Mouse (Mus musculus): ENCODE measurements around the gene Brd3os. TPM values are rescaled to one million over a fixed set of nuclear protein-coding genes. Genes with fewer than 3 reads are reported as not detected.
A peak's percentile ranks its signal among the peaks of the same experiment; 100 is the strongest.

Gene Brd3os
- polyA plus RNA-seq, 1 experiment from 2014 or later, result 18.4 TPM

- Histone ChIP-seq H3K27me3 (no peaks in the 10 kb centered on the region), H3K36me3 (replicated peaks) (peaks cover 82% of the 10 kb centered on the region), H3K9ac (no peak overlapping the region), H3K4me3 (replicated peaks) (no peak overlapping the region), H3K27ac (no peak overlapping the region), H3K4me1 (peaks cover 12% of the 10 kb centered on the region), H3K4me2 (no peak overlapping the region), H3K9me3 (no peaks in the 10 kb centered on the region)
- WGBS, result 88% methylated on average over 5 of the region's 5 CpGs
- no peak for ATAC-seq (ENCODE audit: low FRiP score)
Measured at GRCm38 (mm10) chr2:27447782-27448181, 5.7 kb downstream of the Brd3os start.

DNA sequence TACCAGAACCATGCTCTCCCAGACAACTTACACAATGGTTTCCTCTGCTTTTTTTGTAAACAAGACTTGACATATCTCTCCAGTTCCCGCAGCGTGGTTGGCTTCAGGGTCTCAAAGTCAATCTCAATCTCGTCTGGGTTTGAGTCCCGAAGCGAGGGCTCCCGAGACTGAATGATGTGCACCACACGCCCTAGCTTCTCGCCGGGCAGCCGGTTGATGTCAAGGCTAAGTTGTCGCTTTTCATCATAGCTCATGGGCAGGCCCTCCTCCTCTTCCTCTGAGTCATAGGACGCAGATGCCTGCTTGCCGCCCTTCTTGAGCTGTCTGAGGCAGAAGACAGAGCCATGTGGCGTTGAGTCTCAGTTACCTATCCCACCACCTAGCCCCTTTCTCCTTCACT is 8.1 kb downstream of the Brd3os start:
- ATAC-seq (ENCODE audit: low FRiP score), result no peak
- Histone ChIP-seq H3K9ac (no peak overlapping the region), H3K9me3 (no peaks in the 10 kb centered on the region), H3K4me3 (replicated peaks) (no peak overlapping the region), H3K27ac (no peak overlapping the region), H3K27me3 (no peaks in the 10 kb centered on the region), H3K4me1 (no peaks in the 10 kb centered on the region), H3K36me3 (replicated peaks) (peaks cover 96% of the 10 kb centered on the region), H3K4me2 (no peak overlapping the region)
- 94% methylated on average over 14 of the region's 14 CpGs for WGBS

DNA sequence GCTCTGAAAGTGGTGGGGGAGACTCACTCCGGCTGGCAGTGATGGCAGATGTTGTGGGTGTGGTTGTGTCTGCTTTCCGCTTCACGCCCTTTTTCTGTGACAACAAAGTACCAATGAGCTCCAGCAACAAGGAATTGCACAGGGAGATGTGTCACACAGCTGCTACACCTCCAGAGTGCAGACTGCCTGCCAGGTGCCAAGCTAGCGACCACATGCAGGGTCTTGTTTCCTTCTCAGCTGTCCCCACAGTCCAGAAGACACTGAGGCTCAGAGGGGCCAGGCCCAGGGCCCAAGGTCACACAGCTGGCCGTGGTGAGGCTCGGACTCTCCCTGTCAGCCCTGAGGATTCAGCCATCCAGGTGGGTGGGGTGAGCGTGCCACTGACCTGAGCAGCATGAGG is 17.6 kb downstream of the Brd3os start:
- Histone ChIP-seq H3K4me1 (no peaks in the 10 kb centered on the region), H3K9me3 (no peaks in the 10 kb centered on the region), H3K27ac (no peak overlapping the region), H3K4me3 (replicated peaks) (no peak overlapping the region), H3K4me2 (no peak overlapping the region), H3K36me3 (replicated peaks) (peaks cover 100% of the 10 kb centered on the region), H3K27me3 (no peaks in the 10 kb centered on the region), H3K9ac (no peak overlapping the region)
- whole genome bisulfite sequencing, result 84% methylated on average over 7 of the region's 7 CpGs
- ATAC-seq (ENCODE audit: low FRiP score), result no peak

GRCm38 (mm10) chr2:27460163-27460562 is 18.0 kb downstream of the Brd3os start:
- no peak overlapping the region for H3K4me2 ChIP-seq
- no peaks in the 10 kb centered on the region for H3K9me3 ChIP-seq
- no peaks in the 10 kb centered on the region for H3K4me1 ChIP-seq
- no peak for ATAC-seq (ENCODE audit: low FRiP score)
- H3K4me3 ChIP-seq (replicated peaks), result no peak overlapping the region
- 82% methylated on average over 5 of the region's 5 CpGs for WGBS
- H3K9ac ChIP-seq, result no peak overlapping the region
- peaks cover 97% of the 10 kb centered on the region for H3K36me3 ChIP-seq (replicated peaks)
- no peak overlapping the region for H3K27ac ChIP-seq
- no peaks in the 10 kb centered on the region for H3K27me3 ChIP-seq

GRCm38 (mm10) chr2:27460651-27461050 is 18.5 kb downstream of the Brd3os start:
- ATAC-seq (ENCODE audit: low FRiP score), result no peak
- Histone ChIP-seq H3K27me3 (no peaks in the 10 kb centered on the region), H3K4me1 (no peaks in the 10 kb centered on the region), H3K27ac (no peak overlapping the region), H3K36me3 (replicated peaks) (peaks cover 94% of the 10 kb centered on the region), H3K9ac (no peak overlapping the region), H3K4me2 (no peak overlapping the region), H3K4me3 (replicated peaks) (no peak overlapping the region), H3K9me3 (no peaks in the 10 kb centered on the region)
- WGBS, result 74% methylated on average over 9 of the region's 9 CpGs

- Histone ChIP-seq H3K9me3 (no peaks in the 10 kb centered on the region), H3K27ac (no peak overlapping the region), H3K27me3 (no peaks in the 10 kb centered on the region), H3K4me3 (replicated peaks) (no peak overlapping the region), H3K36me3 (replicated peaks) (peaks cover 92% of the 10 kb centered on the region), H3K9ac (no peak overlapping the region), H3K4me2 (no peak overlapping the region), H3K4me1 (no peaks in the 10 kb centered on the region)
- WGBS, result 92% methylated on average over 4 of the region's 4 CpGs
- no peak for ATAC-seq (ENCODE audit: low FRiP score)
Measured at GRCm38 (mm10) chr2:27461881-27462660, 19.9 kb downstream of the Brd3os start.

- Histone ChIP-seq H3K4me1 (no peaks in the 10 kb centered on the region), H3K27me3 (no peaks in the 10 kb centered on the region), H3K4me2 (no peak overlapping the region), H3K36me3 (replicated peaks) (peaks cover 87% of the 10 kb centered on the region), H3K9ac (no peak overlapping the region), H3K9me3 (no peaks in the 10 kb centered on the region), H3K27ac (no peak overlapping the region), H3K4me3 (replicated peaks) (no peak overlapping the region)
- ATAC-seq (ENCODE audit: low FRiP score), result no peak
- 92% methylated on average over 4 of the region's 4 CpGs for WGBS
Measured at GRCm38 (mm10) chr2:27462901-27463300, 20.8 kb downstream of the Brd3os start.

DNA sequence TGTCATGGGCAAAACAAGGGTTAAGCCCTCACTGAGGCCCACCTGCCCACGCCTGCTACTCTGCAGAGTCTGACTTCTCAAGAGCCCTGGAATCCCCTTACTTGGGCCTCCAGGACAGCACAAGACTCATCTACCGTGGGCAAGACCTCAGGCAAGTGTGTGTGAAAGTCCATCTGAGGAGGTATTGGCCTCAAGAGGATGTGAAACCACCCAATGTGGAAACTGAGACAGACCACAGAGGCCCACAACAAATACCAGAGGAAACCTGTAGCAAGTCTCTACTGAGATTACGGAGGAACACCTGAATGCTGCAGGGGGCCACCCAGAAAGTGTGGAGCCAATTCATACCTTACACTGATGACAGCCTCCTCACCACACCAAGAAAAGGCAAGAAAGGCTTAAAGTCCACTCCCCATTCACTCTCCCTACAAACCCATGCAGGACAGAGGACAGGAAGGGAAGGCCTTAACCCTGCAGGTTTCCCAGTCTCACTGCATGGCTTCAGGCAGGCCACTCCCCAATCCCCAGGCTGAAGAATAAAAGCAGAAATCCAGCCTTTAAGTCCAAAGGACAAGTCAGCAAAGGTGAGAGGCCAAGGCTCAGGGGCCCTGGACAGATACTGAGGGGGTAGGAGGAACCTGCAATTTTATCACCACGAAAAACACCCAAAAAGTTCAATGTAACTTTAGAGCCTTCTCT is 27.3 kb downstream of the Brd3os start:
- 81% methylated on average over 4 of the region's 4 CpGs for WGBS
- no peak overlapping the region for H3K9ac ChIP-seq
- ATAC-seq (ENCODE audit: low FRiP score), result no peak
- peaks cover 36% of the 10 kb centered on the region for H3K36me3 ChIP-seq (replicated peaks)
- no peak overlapping the region for H3K4me3 ChIP-seq (replicated peaks)
- peaks cover 61% of the 10 kb centered on the region for H3K4me1 ChIP-seq
- no peak overlapping the region for H3K4me2 ChIP-seq
- H3K27me3 ChIP-seq, result no peaks in the 10 kb centered on the region
- no peak overlapping the region for H3K27ac ChIP-seq
- H3K9me3 ChIP-seq, result no peaks in the 10 kb centered on the region

- 76% methylated on average over 3 of the region's 3 CpGs for WGBS
- Histone ChIP-seq H3K4me3 (replicated peaks) (no peak overlapping the region), H3K9me3 (no peaks in the 10 kb centered on the region), H3K4me1 (peaks cover 63% of the 10 kb centered on the region), H3K27me3 (no peaks in the 10 kb centered on the region), H3K27ac (no peak overlapping the region), H3K36me3 (replicated peaks) (peaks cover 32% of the 10 kb centered on the region), H3K4me2 (no peak overlapping the region), H3K9ac (no peak overlapping the region)
- ATAC-seq (ENCODE audit: low FRiP score), result no peak
Measured at GRCm38 (mm10) chr2:27469991-27470355, 27.8 kb downstream of the Brd3os start.

GRCm38 (mm10) chr2:27470535-27470934 is 28.4 kb downstream of the Brd3os start:
- Histone ChIP-seq H3K4me1 (peaks cover 63% of the 10 kb centered on the region), H3K9ac (no peak overlapping the region), H3K4me3 (replicated peaks) (no peak overlapping the region), H3K4me2 (no peak overlapping the region), H3K27ac (no peak overlapping the region), H3K27me3 (no peaks in the 10 kb centered on the region), H3K9me3 (no peaks in the 10 kb centered on the region), H3K36me3 (replicated peaks) (peaks cover 31% of the 10 kb centered on the region)
- ATAC-seq (ENCODE audit: low FRiP score), result no peak
- 90% methylated on average over 2 of the region's 2 CpGs for WGBS

GRCm38 (mm10) chr2:27471170-27471584 is 29.1 kb downstream of the Brd3os start:
- no peak overlapping the region for H3K9ac ChIP-seq
- H3K27me3 ChIP-seq, result no peaks in the 10 kb centered on the region
- peaks cover 26% of the 10 kb centered on the region for H3K36me3 ChIP-seq (replicated peaks)
- no peaks in the 10 kb centered on the region for H3K9me3 ChIP-seq
- peaks cover 64% of the 10 kb centered on the region for H3K4me1 ChIP-seq
- no peak overlapping the region for H3K27ac ChIP-seq
- ATAC-seq (ENCODE audit: low FRiP score), result no peak
- H3K4me3 ChIP-seq (replicated peaks), result no peak overlapping the region
- H3K4me2 ChIP-seq, result no peak overlapping the region

DNA sequence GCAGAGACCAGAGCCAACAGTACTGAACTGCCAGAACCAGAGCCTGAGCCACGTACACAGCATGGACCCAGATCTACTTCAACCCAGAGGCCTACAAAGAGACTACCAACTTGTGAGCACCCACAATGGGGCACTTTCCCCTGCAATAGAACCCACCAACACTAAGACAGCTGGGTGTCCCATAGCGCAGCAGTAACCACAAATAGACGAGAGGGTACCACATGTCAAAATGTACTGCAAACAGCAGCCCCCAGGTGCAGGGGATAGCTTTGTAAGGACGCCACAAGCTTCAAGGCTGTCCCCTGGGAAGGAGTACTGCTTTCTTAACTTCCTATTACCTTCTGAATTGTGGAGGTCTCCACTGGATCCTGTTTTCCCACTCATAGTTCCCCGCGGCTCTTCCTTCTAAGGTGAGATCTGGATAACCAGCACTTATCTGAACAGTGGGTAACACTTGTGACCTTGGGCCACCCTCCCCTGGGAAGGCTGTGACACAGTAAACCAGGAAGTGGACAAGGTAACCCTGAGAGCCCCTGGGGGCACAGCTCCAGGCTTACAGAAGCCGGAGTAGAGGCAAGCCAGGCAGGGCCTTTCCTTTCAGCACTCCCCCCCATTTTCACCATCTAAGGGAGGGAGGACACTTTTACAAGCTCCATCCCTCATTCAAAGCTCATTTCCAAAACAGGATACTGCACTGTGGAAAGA is 31.1 kb downstream of the Brd3os start:
- Histone ChIP-seq H3K4me3 (replicated peaks) (peak overlapping the region; percentile 96), H3K9ac (peak overlapping the region; percentile 98), H3K36me3 (replicated peaks) (peaks cover 11% of the 10 kb centered on the region), H3K27ac (no peak overlapping the region), H3K9me3 (no peaks in the 10 kb centered on the region), H3K27me3 (no peaks in the 10 kb centered on the region), H3K4me1 (peaks cover 70% of the 10 kb centered on the region), H3K4me2 (peak overlapping the region; percentile 93)
- WGBS, result 80% methylated on average over 7 of the region's 7 CpGs
- no peak for ATAC-seq (ENCODE audit: low FRiP score)
